Mouse (Mus musculus): ENCODE measurements at regions not wholly inside any gene's neighbourhood (a gene's known extent, or its start where the extent isn't known, plus 50 kb on each side); places are given as distances from the start of the nearest gene placed in this dataset.

DNA sequence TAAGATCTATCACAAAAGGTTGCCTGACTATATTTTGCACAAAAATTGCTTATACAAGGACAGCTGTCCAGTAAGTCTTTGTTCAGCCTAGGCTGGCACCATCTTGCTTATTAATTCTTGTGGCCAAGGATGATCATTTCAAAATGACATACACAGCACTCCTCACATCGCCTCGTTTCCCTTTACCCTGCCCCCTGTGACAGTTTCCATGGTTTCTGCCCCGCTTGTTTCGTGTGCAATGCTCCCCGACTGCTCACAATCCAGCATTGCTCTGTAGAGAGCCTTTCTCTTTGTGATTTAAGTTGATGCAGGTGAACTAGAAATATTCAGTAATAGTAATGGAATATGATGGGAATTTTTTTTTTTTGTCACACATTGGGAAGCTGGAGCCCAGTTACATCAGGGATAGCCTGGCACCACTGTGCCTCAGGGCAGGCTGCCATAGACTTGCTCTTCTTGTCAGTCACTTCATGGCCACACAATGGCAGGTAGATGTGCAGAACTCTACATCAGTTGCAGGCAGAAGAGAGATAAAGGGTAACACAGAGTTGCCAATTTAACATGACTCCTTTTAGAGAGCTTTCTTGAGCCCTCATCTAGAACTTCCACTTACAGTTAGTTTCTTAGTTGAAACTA, 90.6 kb upstream of the Foxn2 start:
- no peak for DNase-seq

DNA sequence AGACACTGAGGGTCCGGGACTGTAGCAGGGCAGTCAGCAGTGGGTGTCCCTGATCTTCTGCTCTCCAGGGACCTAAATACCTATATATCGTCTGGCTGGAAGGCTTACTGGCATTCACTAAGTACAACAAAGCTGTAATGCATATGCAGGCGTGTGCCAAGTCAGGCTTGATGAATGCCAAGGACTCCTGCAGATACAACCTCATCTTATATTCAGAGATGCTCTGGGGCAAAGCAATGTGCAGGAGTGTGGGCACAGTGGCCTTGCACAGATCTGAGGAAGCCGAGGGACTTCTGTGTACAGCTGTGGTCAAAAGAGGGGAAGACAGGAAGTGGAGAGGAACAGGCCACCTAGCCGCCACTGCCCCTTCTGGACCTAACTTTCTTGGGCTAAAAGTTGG, 89.5 kb upstream of the Foxn2 start:
- no peak for DNase-seq

DNA sequence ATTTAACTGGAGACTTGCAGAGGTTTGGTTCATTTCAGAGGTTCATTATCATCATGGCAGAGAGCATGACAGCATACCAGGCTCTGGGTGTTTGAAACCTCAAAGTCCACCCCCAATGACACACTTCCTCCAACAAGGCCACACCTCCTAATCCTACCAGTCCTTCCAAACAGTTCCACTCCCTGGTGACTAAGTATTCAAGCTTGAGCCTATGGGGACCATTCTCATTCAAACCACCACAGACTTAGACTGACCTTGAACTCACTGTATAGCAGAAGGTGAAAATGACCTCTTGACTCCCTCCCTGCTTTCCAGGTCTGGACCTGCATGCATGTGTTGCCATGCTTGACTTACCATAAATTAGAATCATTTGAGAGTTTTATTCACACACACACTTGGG, 87.6 kb upstream of the Foxn2 start:
- DNase-seq, result no peak

DNA sequence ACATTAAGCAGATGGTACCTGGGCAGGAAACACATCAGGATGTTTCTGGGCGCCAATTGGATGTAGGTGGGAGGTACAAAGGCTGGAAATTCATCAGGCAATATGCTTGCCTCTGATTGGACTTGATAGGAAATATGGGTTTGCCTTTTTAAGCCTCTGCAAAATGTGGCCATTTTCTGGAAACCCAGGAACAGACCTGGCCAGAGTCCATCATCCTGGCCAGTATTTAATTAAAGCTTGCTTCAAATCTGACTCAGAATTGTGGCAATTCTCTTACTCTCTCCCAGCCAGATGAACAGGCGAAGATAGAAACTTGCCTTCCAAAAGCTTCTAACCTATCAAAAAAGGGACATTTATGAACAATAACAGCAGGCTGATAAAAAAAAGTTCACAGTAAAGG, 79.3 kb upstream of the Foxn2 start:
- no peak for DNase-seq

DNA sequence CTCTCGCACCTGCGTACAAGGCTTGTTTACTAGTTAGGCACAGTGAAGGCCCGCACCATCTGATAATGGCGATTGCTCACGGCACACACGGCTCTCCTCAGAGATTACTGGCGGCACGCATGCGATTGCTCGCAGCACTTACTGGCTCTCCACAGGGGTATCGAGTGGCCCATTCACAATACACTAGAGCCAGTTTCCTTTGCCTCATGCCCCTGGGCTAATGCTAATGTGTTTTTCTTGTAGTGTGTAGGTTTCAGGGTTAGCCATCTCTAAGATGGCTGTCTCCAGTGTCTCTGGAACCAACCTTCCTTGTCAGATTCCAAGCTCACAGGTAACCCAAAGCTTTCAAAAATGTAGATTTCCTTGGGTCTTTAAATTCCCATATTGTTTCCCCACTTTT, 78.1 kb upstream of the Foxn2 start:
- DNase-seq, result no peak

DNA sequence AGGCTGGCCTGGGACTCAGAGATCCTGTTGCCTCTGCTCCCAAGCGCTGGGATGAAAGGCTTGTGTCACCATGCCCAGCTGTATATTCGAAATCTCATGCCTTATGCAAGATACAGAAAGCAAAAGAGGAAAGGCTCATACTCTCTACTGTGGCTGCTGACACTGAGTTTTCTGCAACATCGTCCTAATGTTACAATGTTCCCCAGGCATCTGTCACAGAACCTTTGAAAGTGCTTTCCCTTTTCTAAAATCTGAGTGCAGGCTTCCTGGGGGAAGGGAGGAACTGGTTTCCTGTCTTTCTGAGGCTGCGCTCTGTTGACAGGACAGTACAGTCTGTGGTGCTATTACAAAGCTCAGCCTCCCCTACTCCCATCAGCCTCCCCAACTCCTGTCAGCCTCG, 72.6 kb upstream of the Foxn2 start:
- no peak for DNase-seq

DNA sequence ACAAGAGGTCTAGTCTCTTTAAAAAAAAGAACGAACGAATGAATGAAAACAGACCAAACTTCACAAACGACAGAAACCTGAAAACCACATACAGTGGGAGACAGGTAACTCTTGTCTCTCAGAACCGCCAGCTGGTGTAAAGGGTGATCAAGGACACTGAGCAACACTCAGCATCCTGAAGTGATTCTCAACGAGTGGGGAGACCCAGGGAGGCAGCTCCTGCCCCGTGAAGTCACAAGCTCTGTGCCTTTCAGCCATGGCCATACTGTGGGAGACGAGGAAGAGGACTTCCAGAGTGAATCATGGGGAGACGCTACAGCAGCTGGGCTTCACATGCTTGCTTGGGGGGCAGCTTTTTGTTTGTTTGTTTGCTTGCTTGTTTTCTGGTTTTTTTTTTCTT, 70.5 kb upstream of the Foxn2 start:
- DNase-seq, result no peak

DNA sequence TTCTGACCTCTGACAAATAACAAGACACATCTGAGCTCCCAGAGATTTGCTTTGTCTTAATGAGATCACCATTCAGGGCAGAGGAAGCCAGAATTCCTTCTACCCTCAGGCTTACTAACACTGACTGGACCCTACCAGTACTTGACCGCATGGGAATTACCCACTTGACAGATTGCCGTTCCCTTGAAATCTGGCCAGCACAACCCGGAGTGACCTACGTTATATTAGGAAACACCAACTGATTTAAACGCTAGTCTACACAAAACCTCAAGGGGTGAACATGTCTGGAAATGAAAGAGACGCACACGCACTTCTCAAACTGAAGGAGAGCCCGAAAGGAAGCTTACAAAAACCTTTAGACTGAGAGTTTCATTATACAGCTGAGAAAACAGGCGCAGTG, 69.8 kb upstream of the Foxn2 start:
- DNase-seq, result peak; percentile 5

DNA sequence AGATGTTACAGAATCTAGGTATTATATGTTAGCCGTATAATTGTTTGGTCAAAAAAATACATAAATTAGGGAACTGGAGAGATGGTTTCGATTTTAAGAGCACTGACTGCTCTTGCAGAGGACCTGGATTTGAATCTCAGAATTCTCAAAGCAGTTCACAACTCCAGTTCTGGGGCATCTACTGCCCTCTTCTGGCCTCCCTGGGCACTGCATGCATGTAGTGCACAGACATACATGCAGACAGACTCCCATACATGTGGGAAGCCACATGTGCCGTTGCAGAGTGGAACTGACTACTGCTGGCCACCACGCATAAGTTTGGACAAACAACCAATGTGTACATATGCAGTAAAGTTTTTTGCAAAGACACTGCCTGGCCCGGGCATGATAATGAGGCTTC, 62.0 kb upstream of the Foxn2 start:
- DNase-seq, result no peak

DNA sequence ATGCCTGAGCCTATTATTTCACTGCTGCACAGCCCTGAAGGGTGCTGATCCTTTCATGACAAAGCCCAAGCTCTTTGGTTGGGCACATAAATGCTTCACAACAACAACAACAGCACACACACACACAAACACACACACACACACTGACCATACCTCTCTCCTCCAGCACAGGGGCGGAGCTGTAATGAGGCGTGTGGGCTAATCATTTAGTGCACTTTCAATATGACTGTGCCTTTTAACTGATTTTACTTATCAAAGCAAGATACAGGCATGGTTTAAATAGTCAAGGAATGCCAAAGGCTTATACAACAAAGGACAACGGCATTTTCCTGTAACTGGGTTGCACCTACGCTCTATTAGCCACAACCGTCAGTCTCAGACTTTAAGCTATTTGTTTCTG, 61.1 kb upstream of the Foxn2 start:
- no peak for DNase-seq

DNA sequence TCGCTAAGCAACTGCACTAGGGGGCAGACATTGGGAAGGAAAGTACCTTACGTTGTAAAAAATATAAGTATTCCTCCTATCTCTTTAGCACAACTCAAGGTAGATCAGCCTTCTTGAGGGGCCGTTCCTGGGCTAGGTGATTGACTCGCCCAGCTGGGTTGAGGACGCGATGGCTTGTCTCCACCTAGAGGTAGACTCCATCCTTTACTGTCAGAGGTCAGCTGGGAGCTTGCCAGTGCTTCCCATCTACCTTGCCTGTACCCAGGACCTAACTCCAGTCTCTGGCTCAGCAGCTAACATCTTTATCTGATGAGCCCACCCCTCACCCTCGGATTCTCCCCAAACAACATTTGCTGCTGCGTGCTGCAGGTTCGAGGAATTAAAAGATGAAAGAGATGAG, 59.4 kb upstream of the Foxn2 start:
- DNase-seq, result peak; percentile 9

DNA sequence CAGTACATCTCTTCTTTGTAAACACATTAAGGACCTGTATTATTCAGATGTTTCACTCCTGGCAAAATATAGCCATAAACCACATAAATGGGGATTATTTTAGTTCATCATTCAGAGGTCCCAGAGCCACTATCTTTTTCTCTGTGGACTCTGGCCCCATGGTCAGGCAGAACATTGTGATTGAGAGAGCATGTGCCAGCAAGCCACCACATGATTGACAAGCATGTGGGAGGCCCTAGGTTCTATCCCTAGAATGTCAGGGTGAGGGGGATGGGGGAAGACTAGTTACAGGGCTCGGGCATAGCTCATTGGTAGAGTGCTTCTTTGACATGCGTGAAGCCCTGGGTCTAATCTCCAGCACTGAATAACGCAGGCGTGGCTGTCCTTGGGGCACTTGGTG, 57.1 kb upstream of the Foxn2 start:
- no peak for DNase-seq

DNA sequence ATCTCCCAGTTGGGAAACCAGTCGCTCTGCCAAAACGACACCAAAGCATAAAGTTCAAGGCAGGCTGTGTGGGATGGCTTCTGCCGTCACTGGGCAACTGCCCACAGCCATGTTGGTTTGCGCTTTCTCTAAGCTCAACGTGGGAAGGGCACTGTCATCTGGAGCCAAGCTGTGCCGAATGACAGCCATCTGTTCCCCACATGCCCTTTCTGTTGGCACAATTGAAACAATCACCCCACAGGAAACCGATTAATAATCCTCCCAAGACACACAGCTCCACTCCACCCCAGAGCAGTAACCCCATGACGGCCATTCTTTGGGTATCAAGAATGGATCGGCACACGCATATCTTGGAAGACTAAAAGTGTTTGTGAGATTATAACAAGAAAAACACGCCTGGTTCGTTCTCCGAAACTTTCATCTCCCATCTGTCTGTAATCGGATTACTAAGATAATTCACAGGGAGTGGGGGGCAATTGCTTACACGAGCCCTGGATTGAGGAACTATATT, 52.0 kb upstream of the Foxn2 start:
- DNase-seq, result no peak

DNA sequence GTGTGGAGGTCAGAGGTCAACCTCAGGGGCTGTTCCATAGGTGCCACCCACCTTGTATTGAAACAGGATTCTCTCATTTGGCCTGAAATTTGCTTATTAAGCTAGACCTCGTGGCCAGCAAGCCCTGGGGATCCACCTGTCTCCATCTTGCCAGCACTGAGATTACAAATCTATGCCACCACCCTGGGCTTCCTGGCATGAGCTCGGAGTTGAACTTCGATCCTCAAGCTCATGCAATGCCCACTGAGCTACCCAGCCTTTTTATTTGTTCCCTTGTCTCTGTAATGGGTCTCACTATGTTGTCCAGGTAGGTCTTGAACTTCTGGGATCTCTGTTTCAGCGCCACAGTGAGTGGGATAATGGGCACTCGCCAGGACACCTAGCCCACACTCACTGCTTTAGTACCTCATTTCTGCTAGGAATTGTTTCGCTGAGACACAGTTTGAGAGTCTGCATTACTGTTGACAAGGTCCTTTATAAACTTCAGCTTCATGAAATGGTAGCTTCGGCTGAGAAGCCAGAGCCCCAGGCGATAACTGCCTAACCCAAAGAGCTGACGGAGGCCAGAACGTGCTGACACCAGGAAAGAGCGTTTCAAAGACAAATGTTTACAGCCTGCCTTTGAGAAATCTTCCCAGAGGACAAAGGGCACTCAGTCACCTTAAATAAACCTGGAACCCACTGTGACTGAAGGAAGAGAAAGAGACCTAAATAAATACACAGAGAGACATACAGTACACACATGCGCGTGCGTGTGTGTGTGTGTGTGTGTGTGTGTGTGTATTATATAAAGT, 50.6 kb upstream of the Foxn2 start:
- DNase-seq, result peak; percentile 12
